Mouse (Mus musculus): ENCODE results near the gene Ddx50.
A peak's percentile ranks its signal among the peaks of the same experiment; 100 is the strongest.

The Ddx50 gene

GRCm38 (mm10) chr10:62650881-62651810 lies at the start of gene Ddx50:
Ddx50 (minus strand) TSS chr10:62651218.
- peak; percentile 99 for DNase-seq (ENCODE audit: low spot score)

- DNase-seq (ENCODE audit: low spot score): no peak
These were observed 41.8 kb upstream of the Ddx50 start for GRCm38 (mm10) chr10:62692771-62693170.

- no peak for DNase-seq (ENCODE audit: low spot score)
These were observed 41.2 kb upstream of the Ddx50 start for GRCm38 (mm10) chr10:62692244-62692643.

- DNase-seq (ENCODE audit: low spot score): no peak
These were observed 36.1 kb upstream of the Ddx50 start for GRCm38 (mm10) chr10:62687032-62687674.

GRCm38 (mm10) chr10:62683043-62683442 lies 32.0 kb upstream of the Ddx50 start:
- peak; percentile 78 for DNase-seq (ENCODE audit: low spot score)

- DNase-seq (ENCODE audit: low spot score): no peak
These were observed 28.8 kb upstream of the Ddx50 start for GRCm38 (mm10) chr10:62679833-62680232.

GRCm38 (mm10) chr10:62677329-62677728 lies 26.3 kb upstream of the Ddx50 start:
- DNase-seq (ENCODE audit: low spot score): no peak

GRCm38 (mm10) chr10:62676196-62676595 lies 25.2 kb upstream of the Ddx50 start:
- DNase-seq (ENCODE audit: low spot score): no peak

GRCm38 (mm10) chr10:62672359-62672758 lies 21.3 kb upstream of the Ddx50 start:
- no peak for DNase-seq (ENCODE audit: low spot score)

GRCm38 (mm10) chr10:62669245-62669644 lies 18.2 kb upstream of the Ddx50 start:
- DNase-seq (ENCODE audit: low spot score): no peak

- DNase-seq (ENCODE audit: low spot score): no peak
These were observed 17.4 kb upstream of the Ddx50 start for GRCm38 (mm10) chr10:62668463-62668862.

- DNase-seq (ENCODE audit: low spot score): no peak
These were observed 17.0 kb upstream of the Ddx50 start for GRCm38 (mm10) chr10:62668043-62668442.

GRCm38 (mm10) chr10:62664963-62665590 lies 14.1 kb upstream of the Ddx50 start:
- DNase-seq (ENCODE audit: low spot score): peak; percentile 70

GRCm38 (mm10) chr10:62664171-62664570 lies 13.2 kb upstream of the Ddx50 start:
- no peak for DNase-seq (ENCODE audit: low spot score)

- peak; percentile 35 for DNase-seq (ENCODE audit: low spot score)
These were observed 5.7 kb upstream of the Ddx50 start for GRCm38 (mm10) chr10:62656711-62657110.

GRCm38 (mm10) chr10:62651961-62652360 lies 943 bp upstream of the Ddx50 start:
- no peak for DNase-seq (ENCODE audit: low spot score)

GRCm38 (mm10) chr10:62650358-62650782 lies 648 bp downstream of the Ddx50 start:
- DNase-seq (ENCODE audit: low spot score): no peak

GRCm38 (mm10) chr10:62604161-62604560 lies 46.9 kb downstream of the Ddx50 start:
- DNase-seq (ENCODE audit: low spot score): no peak

- no peak for DNase-seq (ENCODE audit: low spot score)
These were observed 47.6 kb downstream of the Ddx50 start for GRCm38 (mm10) chr10:62603233-62604030.

GRCm38 (mm10) chr10:62602177-62603040 lies 48.6 kb downstream of the Ddx50 start, which contains the start of gene Ddx21:
Ddx21 (minus strand) TSS chr10:62602281.
- peak; percentile 90 for DNase-seq (ENCODE audit: low spot score)

GRCm38 (mm10) chr10:62601833-62602176 lies 49.2 kb downstream of the Ddx50 start:
- no peak for DNase-seq (ENCODE audit: low spot score)

Measured in testis, postnatal 10 days (tissue).